Mouse (Mus musculus) G1E (cell line): ENCODE results near the gene Sass6. TPM values are rescaled to one million over a fixed set of nuclear protein-coding genes. Genes with fewer than 3 reads are reported as not detected.

Experiments
- ATAC-seq: 2 replicates; pipeline ENCODE4 v1.8.0; 2016; ENCODE audit warnings: mild to moderate bottlenecking; ENCODE audit not compliant: insufficient number of reproducible peaks, poor library complexity, low FRiP score, severe bottlenecking; ENCODE audit errors: extremely low read depth
- DNase-seq: peaks from one replicate; pipeline ENCODE4 v3.0.0; 2012; ENCODE audit warnings: low spot score
- H3K27me3 ChIP-seq: 2 replicates; pipeline ENCODE4 v1.6.1; 2012; ENCODE audit warnings: mild to moderate bottlenecking, low read length, inconsistent platforms; ENCODE audit not compliant: insufficient read depth
- H3K36me3 ChIP-seq: replicated peaks from 2 replicates; pipeline ENCODE3; 2012; ENCODE audit warnings: mild to moderate bottlenecking, inconsistent platforms
- H3K4me1 ChIP-seq: 2 replicates; pipeline ENCODE4 v1.6.1; 2012; ENCODE audit warnings: low read depth, low read length, inconsistent platforms, mixed read lengths; ENCODE audit not compliant: insufficient read depth
- H3K4me3 ChIP-seq: 2 replicates; pipeline ENCODE4 v1.5.1; 2012; ENCODE audit warnings: low read depth, mild to moderate bottlenecking, inconsistent platforms, low read length, moderate library complexity, mixed read lengths
- H3K9me3 ChIP-seq: replicated peaks from 2 replicates; pipeline ENCODE4 v1.6.1; 2012; ENCODE audit warnings: inconsistent platforms
- CTCF ChIP-seq: IDR thresholded peaks from 2 replicates; pipeline ENCODE4 v1.5.1; 2012; ENCODE audit warnings: low read depth, low read length, inconsistent platforms, mixed read lengths
- GATA1 ChIP-seq: IDR thresholded peaks from 2 replicates; pipeline ENCODE4 v1.6.1; 2012; ENCODE audit warnings: borderline replicate concordance, low read length, inconsistent platforms, mixed read lengths
- GATA2 ChIP-seq: IDR thresholded peaks from 2 replicates; pipeline ENCODE4 v1.6.1; 2012; ENCODE audit warnings: low read depth, low read length, inconsistent platforms, borderline replicate concordance
- POLR2AphosphoS5 ChIP-seq: IDR thresholded peaks from 2 replicates; pipeline ENCODE4 v1.6.1; 2012; ENCODE audit warnings: low read depth, low read length, inconsistent platforms; ENCODE audit not compliant: insufficient replicate concordance
- TAL1 ChIP-seq: conservative IDR thresholded peaks from 2 replicates; pipeline ENCODE4 v1.6.1; 2012; ENCODE audit warnings: low read depth, low read length, inconsistent platforms, mixed read lengths
- polyA plus RNA-seq: library from polyadenylated mRNA; stranded (reverse); fragments of >175 nt; gene quantifications from 2 replicates; pipeline ENCODE4 v1.2.3, GENCODE M21; 2012
- total RNA-seq, 2 experiments: library from RNA; stranded (forward) in 1 of 2; stranded (reverse) in 1 of 2; fragments of 200-1000 nt in 1 of 2; fragments of >200 nt in 1 of 2; fragmentation: Nextera tagmentation in 1 of 2; gene quantifications; 2 replicates each; pipeline ENCODE4 v1.2.3; 2014 to 2017

The Sass6 gene
- total and polyA plus RNA-seq, 3 experiments = 7.6 to 74.3 (median 39.6) TPM

- Histone ChIP-seq H3K4me1 (peaks cover 35% of the 10 kb centered on the region), H3K9me3 (no peaks in the 10 kb centered on the region), H3K36me3 (peaks cover 62% of the 10 kb centered on the region), H3K4me3 (no peak overlapping the region), H3K27me3 (no peaks in the 10 kb centered on the region)
- ATAC-seq (no peak), DNase-seq (no peak)
- TF ChIP-seq GATA1 (no peak), GATA2 (no peak), TAL1 (no peak), CTCF (no peak), POLR2AphosphoS5 (no peak)
Measured at GRCm38 (mm10) chr3:116622641-116623040, 27.9 kb downstream of the Sass6 start.

GRCm38 (mm10) chr3:116631459-116631858, 36.7 kb downstream of the Sass6 start:
- ATAC-seq = no peak
- TF ChIP-seq TAL1 (no peak), GATA2 (no peak), CTCF (no peak), POLR2AphosphoS5 (no peak), GATA1 (no peak)

GRCm38 (mm10) chr3:116632971-116633370, 38.2 kb downstream of the Sass6 start:
- Histone ChIP-seq H3K4me1 (peaks cover 3% of the 10 kb centered on the region; the same call in 1 of the 2 replicates), H3K9me3 (no peaks in the 10 kb centered on the region), H3K4me3 (no peak overlapping the region), H3K36me3 (peaks cover 84% of the 10 kb centered on the region), H3K27me3 (no peaks in the 10 kb centered on the region)
- DNase-seq = no peak
- no peak for ATAC-seq
- TF ChIP-seq TAL1 (no peak), GATA2 (no peak), CTCF (no peak), GATA1 (no peak), POLR2AphosphoS5 (no peak)

More at GRCm38 (mm10) chr3:116631459-116631858, 36.7 kb downstream of the Sass6 start:
- H3K27me3 ChIP-seq = no peaks in the 10 kb centered on the region
- no peak for DNase-seq
- peaks cover 83% of the 10 kb centered on the region for H3K36me3 ChIP-seq
- no peaks in the 10 kb centered on the region for H3K9me3 ChIP-seq
- peaks cover 3% of the 10 kb centered on the region; the same call in 1 of the 2 replicates for H3K4me1 ChIP-seq
- no peak overlapping the region for H3K4me3 ChIP-seq

GRCm38 (mm10) chr3:116634091-116634490, 39.3 kb downstream of the Sass6 start:
- ATAC-seq = no peak
- H3K4me3 ChIP-seq = no peak overlapping the region

GRCm38 (mm10) chr3:116634853-116635252, 40.1 kb downstream of the Sass6 start:
- no peak for ATAC-seq
- no peaks in the 10 kb centered on the region for H3K27me3 ChIP-seq
- no peak for DNase-seq
- H3K9me3 ChIP-seq = no peaks in the 10 kb centered on the region
- no peak overlapping the region for H3K4me3 ChIP-seq
- peaks cover 90% of the 10 kb centered on the region for H3K36me3 ChIP-seq
- no peak for TF ChIP-seq GATA1
- no peak for TF ChIP-seq TAL1
- no peak for TF ChIP-seq CTCF
- no peak for TF ChIP-seq GATA2
- TF ChIP-seq POLR2AphosphoS5 = no peak
- H3K4me1 ChIP-seq = peaks cover 6% of the 10 kb centered on the region

More at GRCm38 (mm10) chr3:116634091-116634490, 39.3 kb downstream of the Sass6 start:
- H3K4me1 ChIP-seq = peaks cover 6% of the 10 kb centered on the region
- H3K36me3 ChIP-seq = peaks cover 88% of the 10 kb centered on the region
- H3K27me3 ChIP-seq = no peaks in the 10 kb centered on the region
- TF ChIP-seq GATA1 = no peak
- no peak for TF ChIP-seq CTCF
- no peak for TF ChIP-seq TAL1
- no peak for TF ChIP-seq POLR2AphosphoS5
- TF ChIP-seq GATA2 = no peak
- DNase-seq = no peak
- H3K9me3 ChIP-seq = no peaks in the 10 kb centered on the region

GRCm38 (mm10) chr3:116635799-116636198, 41.0 kb downstream of the Sass6 start:
- TF ChIP-seq CTCF (no peak), TAL1 (no peak), POLR2AphosphoS5 (no peak), GATA2 (no peak), GATA1 (no peak)
- H3K9me3 ChIP-seq = no peaks in the 10 kb centered on the region
- ATAC-seq (no peak), DNase-seq (no peak)
- peaks cover 9% of the 10 kb centered on the region for H3K4me1 ChIP-seq
- no peak overlapping the region for H3K4me3 ChIP-seq
- peaks cover 91% of the 10 kb centered on the region for H3K36me3 ChIP-seq
- H3K27me3 ChIP-seq = no peaks in the 10 kb centered on the region

GRCm38 (mm10) chr3:116637693-116638476, 43.1 kb downstream of the Sass6 start:
- H3K36me3 ChIP-seq = peaks cover 95% of the 10 kb centered on the region
- H3K9me3 ChIP-seq = no peaks in the 10 kb centered on the region
- no peak overlapping the region for H3K4me3 ChIP-seq
- TF ChIP-seq CTCF (no peak), TAL1 (no peak), POLR2AphosphoS5 (no peak), GATA1 (no peak), GATA2 (no peak)
- H3K4me1 ChIP-seq = peaks cover 19% of the 10 kb centered on the region
- H3K27me3 ChIP-seq = no peaks in the 10 kb centered on the region
- DNase-seq (no peak), ATAC-seq (no peak)
